Mouse (Mus musculus): ENCODE data around the gene Dnali1.

DNA sequence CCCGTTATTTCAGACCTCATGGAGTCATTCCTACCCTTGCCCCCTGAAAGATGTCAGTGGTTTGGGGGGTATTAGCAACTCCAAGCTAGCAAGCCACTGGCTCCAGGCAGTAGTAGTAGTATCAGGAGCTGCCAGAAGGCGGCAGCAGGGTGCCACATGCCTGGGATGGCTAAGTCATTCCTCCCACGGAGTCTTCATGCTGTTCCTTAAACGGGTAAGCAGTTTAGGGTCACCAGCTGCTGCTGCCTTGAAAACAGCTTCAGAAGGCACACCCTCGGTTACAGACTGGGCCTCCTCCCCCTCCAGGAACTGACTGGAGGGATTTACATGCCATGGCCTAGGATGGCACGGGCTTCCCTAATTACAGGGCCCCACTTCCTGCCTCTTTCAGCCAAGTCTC, 49.1 kb upstream of the Dnali1 start:
- no peak for TF ChIP-seq TAL1 (conservative IDR thresholded peaks at IDR 0.05; ENCODE audit: low read depth, low read length)
- TF ChIP-seq CTCF (IDR thresholded peaks at IDR 0.05; ENCODE audit: low read depth, low read length) = peak; percentile 69
- TF ChIP-seq GATA1 (IDR thresholded peaks at IDR 0.05; ENCODE audit: borderline replicate concordance, low read length) = no peak
- TF ChIP-seq POLR2AphosphoS5 (IDR thresholded peaks at IDR 0.05; ENCODE audit: insufficient replicate concordance, low read depth, low read length) = no peak
